Mouse (Mus musculus): ENCODE results near the gene Mien1. TPM values are rescaled to one million over a fixed set of nuclear protein-coding genes. Genes with fewer than 3 reads are reported as not detected.
A peak's percentile ranks its signal among the peaks of the same experiment; 100 is the strongest.

The Mien1 gene
- polyA plus RNA-seq, 1 experiment = 33.9 TPM

DNA sequence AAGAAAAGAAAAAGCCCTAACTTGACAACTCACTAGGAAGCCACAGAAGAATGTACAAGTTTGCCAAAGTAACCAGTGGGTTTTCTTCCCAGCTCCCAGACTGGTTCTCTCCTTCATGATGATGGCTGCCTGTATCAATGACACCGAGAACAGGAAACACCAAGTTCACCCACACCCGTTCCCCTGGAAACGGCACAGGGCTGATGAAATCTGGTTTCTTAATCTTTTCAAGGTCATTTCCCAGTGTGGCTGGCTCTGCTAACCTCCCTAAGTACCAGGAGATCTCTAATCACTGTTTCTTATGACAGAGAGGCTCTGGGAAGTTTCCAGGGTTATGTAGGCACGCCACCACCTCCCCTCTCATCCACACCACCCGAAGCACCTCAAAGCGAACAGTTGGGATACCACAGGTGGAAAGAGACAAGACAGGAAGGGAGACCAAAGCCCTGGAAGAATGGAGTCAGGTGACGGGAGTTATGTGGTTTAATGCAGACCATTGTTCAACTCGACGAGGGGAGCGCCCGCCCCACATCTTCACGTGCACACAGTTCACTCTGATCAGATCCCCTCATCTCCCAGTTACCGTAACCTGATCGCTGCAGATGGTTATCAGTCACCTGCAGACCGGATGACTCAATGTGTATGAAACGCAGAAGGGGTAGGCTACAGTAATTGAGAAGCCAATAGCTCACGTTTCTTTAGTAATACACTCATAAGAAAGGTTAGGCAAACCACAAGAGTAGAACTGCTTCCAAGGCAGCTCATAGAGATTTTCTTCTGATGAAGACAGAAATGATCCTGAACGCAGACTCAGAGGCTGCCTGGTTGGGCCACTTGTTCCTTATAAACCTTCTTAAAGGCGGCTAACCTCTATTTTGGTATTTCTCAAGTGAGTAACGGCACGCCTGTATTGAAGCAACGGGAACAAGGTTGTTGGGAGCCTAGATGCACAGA, 31.2 kb upstream of the Mien1 start:
- 45% methylated on average over 22 of the region's 22 CpGs for WGBS
- TF ChIP-seq CTCF (IDR thresholded peaks at IDR 0.05; ENCODE audit: control insufficient read depth, insufficient read depth, low read length) (no peak), POLR2A (IDR thresholded peaks at IDR 0.05; ENCODE audit: borderline replicate concordance, control insufficient read depth, low read depth, low read length) (no peak)
- Histone ChIP-seq H3K4me3 (replicated peaks; ENCODE audit: control insufficient read depth, low read depth, low read length) (no peak overlapping the region), H3K27ac (ENCODE audit: control insufficient read depth, insufficient read depth, low read depth, low read length, poor library complexity) (peak overlapping the region; percentile 77; the same call in 1 of the 2 replicates), H3K4me1 (ENCODE audit: control insufficient read depth, insufficient read depth, low read length) (peaks cover 8% of the 10 kb centered on the region)

DNA sequence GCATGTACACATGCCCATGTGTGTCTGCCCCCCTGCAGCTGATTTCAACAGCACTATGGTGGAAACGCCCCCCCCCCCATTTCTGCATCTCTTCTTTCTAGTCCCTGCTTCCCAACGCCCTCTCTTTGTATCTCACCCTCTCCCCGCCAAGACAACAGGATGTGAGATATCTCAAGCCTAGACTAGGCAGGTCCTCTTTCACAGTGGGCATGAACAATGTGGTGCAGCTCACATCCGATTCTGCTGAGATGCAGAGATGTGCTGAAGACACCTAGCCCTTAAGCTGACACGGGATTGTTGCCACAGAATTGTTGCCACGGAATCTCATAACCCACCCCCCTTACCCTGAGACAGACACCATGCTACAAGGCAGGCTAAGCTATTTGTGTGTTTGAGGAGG, 25.7 kb upstream of the Mien1 start:
- no peak for TF ChIP-seq CTCF (IDR thresholded peaks at IDR 0.05; ENCODE audit: control insufficient read depth, insufficient read depth, low read length)
- TF ChIP-seq POLR2A (IDR thresholded peaks at IDR 0.05; ENCODE audit: borderline replicate concordance, control insufficient read depth, low read depth, low read length) = no peak

DNA sequence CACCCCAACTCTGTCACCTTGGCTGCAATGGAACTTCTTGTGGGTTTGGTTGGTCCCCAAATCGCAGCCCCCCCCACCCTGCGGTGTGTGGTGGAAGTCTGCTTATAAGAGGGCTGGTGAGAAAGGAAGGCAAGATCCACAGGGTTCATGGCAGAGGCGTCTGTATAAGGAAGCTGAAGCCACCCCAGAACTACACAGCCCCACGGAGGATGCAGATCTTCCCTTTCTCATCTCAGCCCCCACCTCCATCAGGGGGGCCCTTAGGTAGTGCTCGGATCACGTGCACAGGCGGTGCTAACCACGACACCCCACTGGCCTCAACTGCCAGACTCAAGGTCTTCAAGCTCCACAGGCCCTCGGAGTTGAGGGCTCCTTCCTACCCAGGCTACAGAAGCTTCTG, 25.1 kb upstream of the Mien1 start:
- no peak overlapping the region for H3K4me3 ChIP-seq (replicated peaks; ENCODE audit: control insufficient read depth, low read depth, low read length)
- peak overlapping the region; percentile 47 for H3K27ac ChIP-seq (ENCODE audit: control insufficient read depth, insufficient read depth, low read depth, low read length, poor library complexity)
- 58% methylated on average over 9 of the region's 9 CpGs for WGBS
- peaks cover 3% of the 10 kb centered on the region; the same call in 1 of the 2 replicates for H3K4me1 ChIP-seq (ENCODE audit: control insufficient read depth, insufficient read depth, low read length)
- TF ChIP-seq CTCF (IDR thresholded peaks at IDR 0.05; ENCODE audit: control insufficient read depth, insufficient read depth, low read length) (no peak), POLR2A (IDR thresholded peaks at IDR 0.05; ENCODE audit: borderline replicate concordance, control insufficient read depth, low read depth, low read length) (no peak)

More for the DNA sequence above, 25.7 kb upstream of the Mien1 start:
- WGBS = 64% methylated on average over 6 of the region's 6 CpGs
- H3K4me3 ChIP-seq (replicated peaks; ENCODE audit: control insufficient read depth, low read depth, low read length) = no peak overlapping the region
- no peak overlapping the region for H3K27ac ChIP-seq (ENCODE audit: control insufficient read depth, insufficient read depth, low read depth, low read length, poor library complexity)
- peaks cover 4% of the 10 kb centered on the region; the same call in 1 of the 2 replicates for H3K4me1 ChIP-seq (ENCODE audit: control insufficient read depth, insufficient read depth, low read length)

DNA sequence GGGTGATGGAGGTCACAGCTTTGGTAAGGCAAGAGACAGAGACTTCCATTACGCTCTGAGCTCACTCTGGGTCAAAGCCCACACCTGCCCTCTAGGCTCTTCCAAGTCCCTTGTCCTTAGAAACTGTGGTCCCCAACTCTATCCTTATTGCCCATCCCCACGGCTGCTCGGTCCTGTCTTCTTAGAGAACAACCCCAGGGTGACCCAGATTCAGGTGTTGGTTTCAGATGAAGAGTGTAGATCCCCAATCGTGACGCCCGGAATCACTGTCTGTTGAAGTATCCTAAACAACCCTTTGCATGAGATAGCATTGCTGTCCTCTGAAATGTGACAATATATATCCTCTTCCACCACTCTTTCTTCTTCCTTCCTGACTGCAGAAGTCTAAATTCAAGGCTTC, 23.5 kb upstream of the Mien1 start:
- TF ChIP-seq POLR2A (IDR thresholded peaks at IDR 0.05; ENCODE audit: borderline replicate concordance, control insufficient read depth, low read depth, low read length) = no peak
- TF ChIP-seq CTCF (IDR thresholded peaks at IDR 0.05; ENCODE audit: control insufficient read depth, insufficient read depth, low read length) = no peak
- WGBS = 70% methylated on average over 6 of the region's 6 CpGs
- no peak overlapping the region for H3K4me3 ChIP-seq (replicated peaks; ENCODE audit: control insufficient read depth, low read depth, low read length)
- H3K4me1 ChIP-seq (ENCODE audit: control insufficient read depth, insufficient read depth, low read length) = peaks cover 3% of the 10 kb centered on the region; the same call in 1 of the 2 replicates
- H3K27ac ChIP-seq (ENCODE audit: control insufficient read depth, insufficient read depth, low read depth, low read length, poor library complexity) = peak overlapping the region; percentile 17; the same call in 1 of the 2 replicates

DNA sequence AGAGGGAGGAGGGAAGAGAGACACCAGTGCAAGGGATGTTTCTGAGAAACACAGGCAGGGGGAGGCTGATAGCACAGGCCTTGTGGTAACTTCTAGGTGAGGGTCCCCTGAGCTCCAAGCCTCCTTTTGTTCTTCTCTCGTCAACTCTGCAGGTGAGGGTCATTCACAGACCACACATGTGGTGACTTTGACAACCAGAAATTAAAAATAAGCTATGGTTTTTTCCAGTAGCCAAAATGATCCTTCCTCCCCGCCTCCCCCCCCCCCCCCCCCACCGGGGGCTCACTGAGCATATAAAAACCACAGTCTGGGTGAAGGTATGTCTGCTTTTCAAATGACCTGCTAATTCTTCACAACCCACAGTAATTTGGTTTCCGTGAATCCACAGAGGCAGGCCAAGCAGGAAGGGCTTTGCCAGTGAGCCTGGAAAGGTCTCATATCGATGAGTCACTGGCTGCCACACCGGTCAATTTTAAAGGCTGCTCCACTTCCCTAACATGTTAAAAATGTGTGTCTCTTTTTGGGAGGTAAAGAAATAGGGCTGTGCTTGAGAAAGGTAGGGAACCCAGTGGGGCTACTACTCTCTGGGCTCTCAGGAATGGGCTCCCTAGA, 22.4 kb upstream of the Mien1 start:
- 12% methylated on average over 6 of the region's 6 CpGs for WGBS
- Histone ChIP-seq H3K27ac (ENCODE audit: control insufficient read depth, insufficient read depth, low read depth, low read length, poor library complexity) (peak overlapping the region; percentile 60; the same call in 1 of the 2 replicates), H3K4me1 (ENCODE audit: control insufficient read depth, insufficient read depth, low read length) (peaks cover 3% of the 10 kb centered on the region; the same call in 1 of the 2 replicates), H3K4me3 (replicated peaks; ENCODE audit: control insufficient read depth, low read depth, low read length) (no peak overlapping the region)
- TF ChIP-seq POLR2A (IDR thresholded peaks at IDR 0.05; ENCODE audit: borderline replicate concordance, control insufficient read depth, low read depth, low read length) (no peak), CTCF (IDR thresholded peaks at IDR 0.05; ENCODE audit: control insufficient read depth, insufficient read depth, low read length) (no peak)

DNA sequence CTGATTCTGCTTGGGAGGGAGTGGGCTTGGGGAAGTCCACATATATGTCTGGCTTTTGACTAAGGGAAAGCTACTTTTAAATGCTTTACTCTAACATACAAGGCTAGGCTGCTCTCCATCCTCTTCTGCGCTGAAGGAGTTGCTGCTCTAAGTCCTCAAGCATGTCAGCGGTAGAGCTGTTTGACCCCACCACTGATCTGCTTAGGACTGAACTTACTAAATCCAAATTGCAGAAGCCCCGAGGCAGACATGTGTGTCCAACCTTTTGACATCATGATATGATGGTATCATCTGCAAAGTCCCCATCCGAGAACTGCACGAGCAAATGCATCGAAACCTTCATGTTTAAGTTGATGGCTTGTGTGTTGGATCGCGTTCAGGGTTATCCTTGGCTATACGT, 21.1 kb upstream of the Mien1 start:
- Histone ChIP-seq H3K4me1 (ENCODE audit: control insufficient read depth, insufficient read depth, low read length) (peaks cover 3% of the 10 kb centered on the region; the same call in 1 of the 2 replicates), H3K4me3 (replicated peaks; ENCODE audit: control insufficient read depth, low read depth, low read length) (no peak overlapping the region), H3K27ac (ENCODE audit: control insufficient read depth, insufficient read depth, low read depth, low read length, poor library complexity) (peak overlapping the region; percentile 45)
- 79% methylated on average over 9 of the region's 9 CpGs for WGBS
- TF ChIP-seq CTCF (IDR thresholded peaks at IDR 0.05; ENCODE audit: control insufficient read depth, insufficient read depth, low read length) = no peak
- TF ChIP-seq POLR2A (IDR thresholded peaks at IDR 0.05; ENCODE audit: borderline replicate concordance, control insufficient read depth, low read depth, low read length) = no peak

DNA sequence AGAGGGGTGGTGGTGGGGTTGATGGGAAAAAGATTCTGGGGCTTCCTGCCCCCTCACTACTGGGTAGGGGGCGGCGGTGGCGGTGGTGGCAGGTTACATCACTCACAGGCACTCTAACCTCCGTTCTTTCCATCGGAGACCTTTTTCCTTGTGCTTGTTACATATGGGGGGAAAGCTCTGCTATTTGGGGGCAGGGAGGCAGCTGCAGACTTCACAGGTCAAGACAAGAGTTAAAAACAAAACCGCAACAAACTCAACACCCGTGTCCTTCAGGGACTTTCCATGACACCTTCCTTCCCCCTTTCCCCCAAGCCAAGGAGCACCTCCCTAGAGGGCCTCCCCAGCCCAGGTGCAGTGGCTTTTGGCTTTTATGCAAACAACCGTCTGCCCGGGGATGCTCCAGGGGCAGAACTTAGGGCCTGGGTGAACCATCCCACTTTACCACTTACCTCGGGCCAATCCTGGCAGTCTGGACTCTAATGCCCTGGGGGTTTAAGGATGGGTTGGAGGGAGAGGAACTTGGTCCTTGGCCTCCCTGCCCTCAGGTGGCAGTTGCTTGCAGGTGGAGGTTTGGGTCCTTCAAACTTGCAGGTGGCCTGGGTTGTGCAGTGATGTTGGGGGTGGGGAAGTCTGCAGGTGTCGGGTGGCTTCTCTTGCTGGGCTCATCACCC, 20.4 kb upstream of the Mien1 start:
- peak overlapping the region; percentile 89 for H3K27ac ChIP-seq (ENCODE audit: control insufficient read depth, insufficient read depth, low read depth, low read length, poor library complexity)
- WGBS = 14% methylated on average over 11 of the region's 11 CpGs

More for the DNA sequence above, 20.4 kb upstream of the Mien1 start:
- peaks cover 1% of the 10 kb centered on the region; the same call in 1 of the 2 replicates for H3K4me1 ChIP-seq (ENCODE audit: control insufficient read depth, insufficient read depth, low read length)
- TF ChIP-seq CTCF (IDR thresholded peaks at IDR 0.05; ENCODE audit: control insufficient read depth, insufficient read depth, low read length) (no peak), POLR2A (IDR thresholded peaks at IDR 0.05; ENCODE audit: borderline replicate concordance, control insufficient read depth, low read depth, low read length) (no peak)
- H3K4me3 ChIP-seq (replicated peaks; ENCODE audit: control insufficient read depth, low read depth, low read length) = no peak overlapping the region

All from bone marrow, adult 2 months (tissue).